Mouse (Mus musculus) kidney, postnatal 14 days (tissue): ENCODE measurements at regions not wholly inside any gene's neighbourhood (a gene's known extent, or its start where the extent isn't known, plus 50 kb on each side); places are given as distances from the start of the nearest gene placed in this dataset.
A peak's percentile ranks its signal among the peaks of the same experiment; 100 is the strongest.

Source experiments
- DNase-seq: peaks from one replicate; pipeline ENCODE4 v3.0.0; 2022; ENCODE audit warnings: mixed read lengths

- DNase-seq, result peak; percentile 44
Observed at GRCm38 (mm10) chr8:58998081-58998480, 85.6 kb upstream of the Galntl6 start.
